Mouse (Mus musculus) C2C12 (cell line): ENCODE data around the gene Rnf135.

Source experiments
- CEBPB ChIP-seq: IDR thresholded peaks from one replicate; pipeline ENCODE4 v1.6.1; 2011; ENCODE audit warnings: low read depth, mild to moderate bottlenecking, control low read depth, moderate library complexity
- CTCF ChIP-seq: IDR thresholded peaks from one replicate; pipeline ENCODE4 v1.5.1; 2011; ENCODE audit not compliant: control insufficient read depth, insufficient read depth, insufficient read length
- FOSL1 ChIP-seq: IDR thresholded peaks from one replicate; pipeline ENCODE4 v1.8.0; 2011; ENCODE audit warnings: mild to moderate bottlenecking, low read length; ENCODE audit not compliant: poor library complexity, insufficient read depth, severe bottlenecking
- MAX ChIP-seq: IDR thresholded peaks from one replicate; pipeline ENCODE4 v1.6.1; 2011; ENCODE audit warnings: mild to moderate bottlenecking, control low read depth
- MYOG ChIP-seq: IDR thresholded peaks from one replicate; pipeline ENCODE4 v1.6.1; 2011; ENCODE audit not compliant: control insufficient read depth, insufficient read length; ENCODE audit errors: extremely low read depth
- USF1 ChIP-seq: IDR thresholded peaks from one replicate; pipeline ENCODE4 v1.6.1; 2011; ENCODE audit warnings: low read depth, mild to moderate bottlenecking, control low read depth, moderate library complexity

- no peak for TF ChIP-seq CTCF
- no peak for TF ChIP-seq MYOG
- no peak for TF ChIP-seq USF1
- no peak for TF ChIP-seq MAX
- no peak for TF ChIP-seq FOSL1
- TF ChIP-seq CEBPB = no peak
These were observed 31.6 kb downstream of the Rnf135 start for GRCm38 (mm10) chr11:80215291-80215690.
